Mouse (Mus musculus) large intestine, adult 2 months (tissue): ENCODE results near the gene Hist2h3c1. TPM values are rescaled to one million over a fixed set of nuclear protein-coding genes. Genes with fewer than 3 reads are reported as not detected.
"Not testable (repeated sequence)": the region's sequence is repeated elsewhere in the genome, so short reads cannot be mapped to it uniquely, and the experiment has no call there.

Source experiments
- DNase-seq: peaks from one replicate; pipeline ENCODE4 v3.0.0-alpha.2; 2012; ENCODE audit warnings: low read depth, low spot score
- WGBS: fragments of 180-500 bp; shearing (Covaris S2); methylation state at CpG from one replicate; pipeline ENCODE4 v1.1.7; 2018; 5-methylcytosine and 5-hydroxymethylcytosine counted together
- polyA plus RNA-seq: library from polyadenylated mRNA; depleted of rRNA; stranded (reverse); fragments of >200 nt; gene quantifications from 2 replicates; pipeline ENCODE4 v1.2.3, GENCODE M21; 2012; rRNA removed

The Hist2h3c1 gene
- polyA plus RNA-seq, 1 experiment = not detected

GRCm38 (mm10) chr3:96269511-96270474 lies 23.3 kb downstream of the Hist2h3c1 start, which contains the start of gene Hist2h2bb:
Gene Hist2h2bb, plus strand, starts transcription at chr3:96269752.
- WGBS = under 1% methylated on average over 45 of the region's 45 CpGs
- DNase-seq = peak; percentile 92

- WGBS = 87% methylated on average over 17 of the region's 17 CpGs
- no peak for DNase-seq
Measured at GRCm38 (mm10) chr3:96273591-96274465, 27.3 kb downstream of the Hist2h3c1 start.

- DNase-seq = no peak
- WGBS = 17% methylated on average over 8 of the region's 8 CpGs
Measured at GRCm38 (mm10) chr3:96277428-96277799, 30.9 kb downstream of the Hist2h3c1 start.

GRCm38 (mm10) chr3:96277800-96278624 lies 31.5 kb downstream of the Hist2h3c1 start:
- WGBS = under 1% methylated on average over 49 of the region's 49 CpGs

GRCm38 (mm10) chr3:96280660-96281059 lies 34.2 kb downstream of the Hist2h3c1 start:
- WGBS = 63% methylated on average over 6 of the region's 6 CpGs
- no peak for DNase-seq

More at GRCm38 (mm10) chr3:96277800-96278624, 31.5 kb downstream of the Hist2h3c1 start:
- no peak for DNase-seq

- WGBS = 28% methylated on average over 4 of the region's 4 CpGs
Measured at GRCm38 (mm10) chr3:96284457-96284856, 38.0 kb downstream of the Hist2h3c1 start.

GRCm38 (mm10) chr3:96287334-96287733 lies 40.8 kb downstream of the Hist2h3c1 start:
- WGBS = 92% methylated on average over 11 of the region's 11 CpGs
- not testable (repeated sequence) for DNase-seq

More at GRCm38 (mm10) chr3:96284457-96284856, 38.0 kb downstream of the Hist2h3c1 start:
- DNase-seq = no peak

GRCm38 (mm10) chr3:96289201-96289600 lies 42.7 kb downstream of the Hist2h3c1 start:
- DNase-seq = no peak
- WGBS = 56% methylated on average over 3 of the region's 3 CpGs

GRCm38 (mm10) chr3:96290727-96291126 lies 44.2 kb downstream of the Hist2h3c1 start:
- WGBS = 94% methylated on average over 3 of the region's 3 CpGs

GRCm38 (mm10) chr3:96292641-96293040 lies 46.2 kb downstream of the Hist2h3c1 start:
- no peak for DNase-seq
- WGBS = 48% methylated on average over 6 of the region's 6 CpGs

More at GRCm38 (mm10) chr3:96290727-96291126, 44.2 kb downstream of the Hist2h3c1 start:
- not testable (repeated sequence) for DNase-seq

- WGBS = 51% methylated on average over 5 of the region's 5 CpGs
- no peak for DNase-seq
Measured at GRCm38 (mm10) chr3:96293368-96293767, 46.9 kb downstream of the Hist2h3c1 start.

- DNase-seq = no peak
- 76% methylated on average over 4 of the region's 4 CpGs for WGBS
Measured at GRCm38 (mm10) chr3:96293787-96294186, 47.3 kb downstream of the Hist2h3c1 start, which contains the start of gene Fcgr1. Gene Fcgr1, minus strand, starts transcription at chr3:96293969.

Other genes with a start within 250 kb of the Hist2h3c1 start
- 6.1 TPM in 2 replicates for gene Vps45, start 188.2 kb upstream of the Hist2h3c1 start, polyA plus RNA-seq
- 5.7 and 8.9 TPM in 2 replicates for gene Otud7b, start 142.2 kb upstream of the Hist2h3c1 start, polyA plus RNA-seq
- 60.8 and 66.6 TPM in 2 replicates for gene Mtmr11, start 84.7 kb upstream of the Hist2h3c1 start, polyA plus RNA-seq
- 48.8 and 56.1 TPM in 2 replicates for gene Sf3b4, start 74.4 kb upstream of the Hist2h3c1 start, polyA plus RNA-seq
- gene Sv2a, start 65.5 kb upstream of the Hist2h3c1 start, polyA plus RNA-seq = 2.0 TPM in 2 replicates
- gene Bola1, start 27.0 kb upstream of the Hist2h3c1 start, polyA plus RNA-seq = 45.2 and 47.6 TPM in 2 replicates
- gene Hist2h2ab, start 26.8 kb upstream of the Hist2h3c1 start, polyA plus RNA-seq = 1.5 and 4.1 TPM in 2 replicates
- gene Hist2h2ac, start 25.8 kb upstream of the Hist2h3c1 start, polyA plus RNA-seq = 14.8 and 16.9 TPM in 2 replicates
- gene Hist2h2be, start 25.6 kb upstream of the Hist2h3c1 start, polyA plus RNA-seq = 2.8 and 3.7 TPM in 2 replicates
- 49.8 and 65.9 TPM in 2 replicates for gene Hist2h3c2, start 7.6 kb upstream of the Hist2h3c1 start, polyA plus RNA-seq
- 68.4 and 101 TPM in 2 replicates for gene Hist2h2aa2, start 6.4 kb upstream of the Hist2h3c1 start, polyA plus RNA-seq
- 112 and 147 TPM in 2 replicates for gene Hist2h2aa1, start 1.2 kb upstream of the Hist2h3c1 start, polyA plus RNA-seq
- gene Hist2h4, start 16.6 kb downstream of the Hist2h3c1 start, polyA plus RNA-seq = 5.8 and 5.9 TPM in 2 replicates
- gene Hist2h3b, start 22.0 kb downstream of the Hist2h3c1 start, polyA plus RNA-seq = 62.7 and 75.7 TPM in 2 replicates
- 11.8 and 17.3 TPM in 2 replicates for gene Hist2h2bb, start 23.1 kb downstream of the Hist2h3c1 start, polyA plus RNA-seq
- gene Fcgr1, start 47.3 kb downstream of the Hist2h3c1 start, polyA plus RNA-seq = 4.6 and 5.6 TPM in 2 replicates
- not detected in 2 replicates for gene BC107364, start 205.6 kb downstream of the Hist2h3c1 start, polyA plus RNA-seq